Mouse (Mus musculus) hindbrain, embryonic 11.5 days (tissue): ENCODE results near the gene Gm21732. TPM values are rescaled to one million over a fixed set of nuclear protein-coding genes. Genes with fewer than 3 reads are reported as not detected.
"Not testable (repeated sequence)": the region's sequence is repeated elsewhere in the genome, so short reads cannot be mapped to it uniquely, and the experiment has no call there.

ENCODE experiments used
- ATAC-seq: fragments of 200-750 bp; cut with Nextera tagmentation; 2 replicates; pipeline ENCODE4 v1.8.0; 2017; ENCODE audit warnings: mild to moderate bottlenecking, moderate TSS enrichment, moderate library complexity; ENCODE audit not compliant: low FRiP score
- DNase-seq: peaks from one replicate; pipeline ENCODE4 v3.0.0-alpha.2; 2015; ENCODE audit warnings: low spot score
- H3K27ac ChIP-seq: fragments of 300-500 bp; sonication (generic); 2 replicates; pipeline ENCODE4 v1.5.1; 2014; ENCODE audit warnings: mild to moderate bottlenecking, low read depth, low read length
- H3K27me3 ChIP-seq: fragments of 300-500 bp; sonication (generic); 2 replicates; pipeline ENCODE4 v1.6.1; 2014; ENCODE audit warnings: mild to moderate bottlenecking, low read length, moderate library complexity, mixed read lengths; ENCODE audit not compliant: control insufficient read depth, insufficient read depth
- H3K36me3 ChIP-seq: fragments of 300-500 bp; sonication (generic); 2 replicates; pipeline ENCODE4 v1.6.1; 2014; ENCODE audit warnings: mild to moderate bottlenecking, low read length, moderate library complexity, mixed read lengths; ENCODE audit not compliant: control insufficient read depth, insufficient read depth
- H3K4me1 ChIP-seq: fragments of 300-500 bp; sonication (generic); replicated peaks from 2 replicates; pipeline ENCODE4 v1.6.1; 2014; ENCODE audit warnings: low read length, mixed read lengths; ENCODE audit not compliant: control insufficient read depth, insufficient read depth
- H3K4me2 ChIP-seq: fragments of 300-500 bp; sonication (generic); replicated peaks from 2 replicates; pipeline ENCODE4 v1.6.1; 2014; ENCODE audit warnings: mild to moderate bottlenecking, low read depth, low read length
- H3K4me3 ChIP-seq: fragments of 300-500 bp; sonication (generic); 2 replicates; pipeline ENCODE4 v1.5.1; 2014; ENCODE audit warnings: low read depth, low read length
- H3K9ac ChIP-seq: fragments of 300-500 bp; sonication (generic); 2 replicates; pipeline ENCODE4 v1.6.1; 2014; ENCODE audit warnings: low read depth, low read length
- H3K9me3 ChIP-seq: fragments of 300-500 bp; sonication (generic); 2 replicates; pipeline ENCODE4 v1.6.1; 2016; ENCODE audit warnings: low read length; ENCODE audit not compliant: control insufficient read depth
- WGBS: fragments of 180-500 bp; shearing (Covaris S2); extraction: QIAGEN DNeasy Blood & Tissue Kit; methylation state at CpG from one replicate; pipeline ENCODE4 v1.1.7; 2014; 5-methylcytosine and 5-hydroxymethylcytosine counted together
- polyA plus RNA-seq: library from polyadenylated mRNA; unstranded; fragments of >200 nt; fragmentation: Nextera tagmentation; extraction: Ambion mirVana; gene quantifications from 2 replicates; pipeline ENCODE4 v1.2.1, GENCODE M21; 2014

The Gm21732 gene
- not detected in 2 replicates for polyA plus RNA-seq

- no CpG with 5 or more reads among the region's 2 CpGs for WGBS
- not testable (repeated sequence) for H3K4me1 ChIP-seq, H3K4me3 ChIP-seq, ATAC-seq, DNase-seq, H3K27ac ChIP-seq, H3K4me2 ChIP-seq, H3K9ac ChIP-seq, H3K27me3 ChIP-seq, H3K9me3 ChIP-seq, H3K36me3 ChIP-seq
Observed at GRCm38 (mm10) chrY:38575591-38575990, at the start of gene Gm21732. Gm21732 (minus strand) TSS chrY:38575691.

Other genes starting within 250 kb of the Gm21732 start
- not detected in 2 replicates for gene Gm20897, start 73.5 kb downstream of the Gm21732 start, polyA plus RNA-seq